Mouse (Mus musculus): Measurements from ENCODE around the gene Tpsb2.

The Tpsb2 gene

DNA sequence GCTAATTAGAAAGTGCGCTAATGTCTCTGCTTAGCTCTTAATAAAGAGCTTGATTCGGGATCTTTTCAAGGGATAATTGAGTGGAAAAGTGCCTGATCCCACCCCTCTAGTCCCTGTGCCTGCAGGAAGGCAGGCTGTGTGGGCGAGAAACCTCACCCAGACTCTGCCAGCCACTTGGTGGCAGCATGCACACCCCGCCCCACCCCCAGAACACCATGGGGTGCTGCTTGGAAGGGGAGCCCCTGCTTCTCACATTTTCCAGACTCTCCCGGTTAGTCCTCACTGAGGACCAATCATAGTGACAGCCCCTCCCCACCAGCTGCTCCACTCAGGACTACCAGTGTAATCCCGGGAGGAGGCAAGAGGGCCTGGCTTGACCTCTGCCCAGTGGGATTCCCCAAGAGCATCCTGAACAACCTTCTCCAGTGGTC, 39.9 kb downstream of the Tpsb2 start:
- no peak for DNase-seq (ENCODE audit: low spot score)

DNA sequence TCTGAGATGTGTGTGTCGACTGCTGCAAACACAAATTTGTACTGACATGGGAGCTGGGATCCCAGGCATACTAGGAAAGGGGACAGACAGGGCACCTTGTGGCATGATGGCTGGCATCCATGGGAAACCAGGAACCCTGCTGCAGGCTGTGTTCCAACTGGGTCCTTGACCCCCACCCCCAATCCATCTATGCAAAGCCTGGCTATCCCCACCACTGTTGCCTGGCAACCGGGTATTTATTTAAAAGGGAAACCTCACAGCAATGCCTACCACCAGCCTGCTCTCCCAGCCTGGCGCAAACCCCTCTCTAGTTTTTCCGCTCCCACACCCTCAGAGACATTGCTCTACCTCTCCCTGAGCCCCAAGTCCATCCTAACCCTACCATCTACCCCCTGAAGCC, 41.2 kb downstream of the Tpsb2 start:
- DNase-seq (ENCODE audit: low spot score) = no peak

DNA sequence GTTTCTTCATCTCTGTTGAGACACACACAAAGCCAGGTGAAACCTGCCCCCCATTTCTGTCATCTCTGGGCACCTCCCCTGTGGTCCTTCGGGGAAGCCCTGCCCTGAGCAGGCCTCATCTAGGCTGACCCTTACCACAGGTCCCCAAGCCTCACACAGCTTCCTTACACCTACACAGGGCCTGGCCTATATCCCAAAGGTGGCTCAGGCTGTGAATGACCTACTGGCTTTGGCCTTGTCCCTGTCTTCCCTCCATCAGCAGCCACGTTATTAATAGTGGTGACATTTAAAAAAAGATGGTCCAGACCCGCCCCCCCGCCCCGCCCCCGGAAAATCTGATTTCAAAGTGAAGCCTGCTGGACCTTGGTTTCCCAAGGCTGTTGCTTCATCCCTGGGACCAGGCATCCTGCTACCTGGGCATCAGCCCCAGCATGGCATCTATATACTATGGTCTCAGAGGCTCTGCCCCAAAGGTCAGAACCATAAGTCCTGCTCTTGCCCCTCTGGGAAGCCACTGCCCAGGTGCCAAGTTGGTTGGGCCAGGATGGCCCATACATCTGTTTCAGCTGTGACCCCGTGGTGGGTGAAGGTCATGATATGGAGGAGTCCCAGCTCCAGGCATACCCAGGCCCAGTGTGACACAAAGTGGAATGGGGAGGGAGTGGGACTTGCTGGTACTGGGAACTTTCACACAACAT, 42.3 kb downstream of the Tpsb2 start:
- no peak for DNase-seq (ENCODE audit: low spot score)

DNA sequence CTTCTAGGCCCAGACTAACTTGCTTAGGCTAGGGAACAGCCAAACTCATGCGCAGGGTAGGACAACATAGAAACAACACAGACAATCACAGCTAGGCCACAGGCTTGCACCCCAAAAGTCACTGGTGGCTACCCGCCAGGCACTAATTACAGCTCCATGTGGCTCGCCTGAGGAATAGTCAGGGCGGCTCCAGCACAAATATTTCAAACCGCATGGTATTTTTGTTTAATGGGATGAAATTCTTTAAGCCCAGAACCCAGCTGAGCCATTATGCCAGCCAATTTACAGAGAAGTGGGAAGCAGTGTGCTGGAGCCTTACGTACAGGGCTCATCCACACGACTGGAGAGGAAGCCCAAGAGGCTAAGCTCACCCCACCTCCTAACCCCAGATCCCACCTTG, 43.5 kb downstream of the Tpsb2 start:
- no peak for DNase-seq (ENCODE audit: low spot score)

DNA sequence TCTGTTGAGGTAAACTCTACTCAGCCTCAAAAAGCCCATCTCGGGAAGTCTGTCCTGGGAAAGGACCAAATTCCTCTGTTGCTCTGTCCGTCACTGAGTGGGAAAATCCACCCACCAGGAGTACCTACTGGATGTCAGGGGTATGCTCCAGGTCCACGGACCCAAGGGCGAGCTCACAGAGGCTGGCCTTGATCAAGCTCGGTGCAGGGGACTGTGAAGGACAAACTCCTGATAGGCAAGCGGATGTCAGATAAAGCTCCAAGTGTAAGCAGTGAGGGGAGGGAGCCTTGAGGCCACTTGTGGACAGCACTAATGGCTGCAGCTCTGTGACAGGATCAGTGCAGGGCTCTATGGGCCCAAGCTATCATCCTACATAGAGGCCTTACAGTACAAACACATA, 44.1 kb downstream of the Tpsb2 start:
- DNase-seq (ENCODE audit: low spot score) = no peak

DNA sequence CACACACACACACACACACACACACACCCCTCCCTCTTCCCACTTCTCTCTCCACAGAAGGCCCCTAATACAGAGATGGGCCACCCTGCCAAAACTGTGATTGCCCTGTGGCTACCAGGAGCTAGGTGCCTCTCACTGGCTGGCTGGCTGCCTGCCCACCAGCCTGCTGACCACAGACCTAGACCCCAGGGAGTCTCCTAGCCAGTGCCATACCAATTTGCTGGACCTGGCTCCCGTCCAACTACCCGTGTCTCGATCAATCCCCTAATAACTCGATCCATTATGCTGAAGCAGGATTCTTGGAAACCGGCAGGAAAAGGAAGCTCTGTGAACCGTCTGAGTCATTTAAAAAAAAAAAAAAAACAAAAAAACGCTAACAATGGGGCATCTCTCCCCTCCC, 44.7 kb downstream of the Tpsb2 start:
- DNase-seq (ENCODE audit: low spot score) = no peak

DNA sequence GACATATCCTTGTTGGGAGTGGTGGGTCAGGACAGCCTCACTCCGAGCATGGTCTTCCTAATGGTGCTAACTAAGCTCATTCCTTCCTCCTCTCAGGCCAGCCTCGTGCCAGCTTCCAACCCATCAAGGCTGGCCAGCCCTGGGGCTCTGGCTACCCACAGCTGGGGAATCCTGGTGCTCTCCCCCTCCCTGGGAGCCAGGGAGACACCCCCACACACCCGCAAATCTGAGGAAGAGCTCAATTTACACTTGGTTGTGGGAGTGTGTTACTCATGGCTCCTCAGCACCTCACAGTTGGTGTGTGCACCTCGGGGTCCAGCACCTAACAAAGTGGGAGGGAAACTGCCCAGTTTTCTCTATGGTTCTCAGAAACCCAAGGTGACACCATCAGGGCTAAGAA, 45.1 kb downstream of the Tpsb2 start:
- no peak for DNase-seq (ENCODE audit: low spot score)

DNA sequence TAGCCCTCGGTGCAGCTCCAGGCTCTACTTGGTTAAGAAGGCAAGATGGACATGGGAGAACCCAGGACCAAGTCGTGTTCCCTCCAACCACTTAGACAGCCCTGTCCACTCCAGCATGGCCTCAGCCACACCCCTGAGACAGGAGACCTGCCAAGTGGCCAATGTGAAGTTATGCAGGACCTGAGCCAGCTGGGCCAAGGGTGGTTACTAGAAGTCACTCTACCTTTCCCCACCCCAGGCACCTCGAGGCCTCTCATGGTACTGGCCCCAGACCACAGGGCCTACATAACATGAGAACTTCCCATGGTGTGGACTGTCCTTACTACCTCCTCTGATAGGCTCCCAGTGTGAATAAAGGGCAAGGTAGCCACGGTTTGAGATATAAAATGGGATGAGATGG, 48.1 kb downstream of the Tpsb2 start:
- no peak for DNase-seq (ENCODE audit: low spot score)

DNA sequence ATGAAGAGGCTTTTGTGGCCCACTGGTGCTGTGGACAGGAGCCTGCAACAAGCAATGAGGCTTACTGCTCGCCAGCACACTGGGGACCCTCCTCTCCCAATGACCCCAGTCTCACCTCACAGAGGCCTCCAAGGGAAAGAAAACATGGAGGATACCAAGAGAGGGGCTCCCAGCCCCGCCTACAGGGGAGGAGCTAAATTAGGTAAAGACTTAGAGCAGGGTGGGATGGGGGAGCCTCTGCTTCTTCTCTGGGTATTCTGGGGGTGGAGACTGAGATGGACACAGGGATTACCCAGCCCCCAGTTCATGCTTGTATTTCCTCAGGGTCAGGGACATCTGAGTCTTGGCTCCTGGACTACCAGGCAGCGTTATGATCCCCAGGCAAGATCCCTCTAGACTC, 48.8 kb downstream of the Tpsb2 start:
- no peak for DNase-seq (ENCODE audit: low spot score)

DNA sequence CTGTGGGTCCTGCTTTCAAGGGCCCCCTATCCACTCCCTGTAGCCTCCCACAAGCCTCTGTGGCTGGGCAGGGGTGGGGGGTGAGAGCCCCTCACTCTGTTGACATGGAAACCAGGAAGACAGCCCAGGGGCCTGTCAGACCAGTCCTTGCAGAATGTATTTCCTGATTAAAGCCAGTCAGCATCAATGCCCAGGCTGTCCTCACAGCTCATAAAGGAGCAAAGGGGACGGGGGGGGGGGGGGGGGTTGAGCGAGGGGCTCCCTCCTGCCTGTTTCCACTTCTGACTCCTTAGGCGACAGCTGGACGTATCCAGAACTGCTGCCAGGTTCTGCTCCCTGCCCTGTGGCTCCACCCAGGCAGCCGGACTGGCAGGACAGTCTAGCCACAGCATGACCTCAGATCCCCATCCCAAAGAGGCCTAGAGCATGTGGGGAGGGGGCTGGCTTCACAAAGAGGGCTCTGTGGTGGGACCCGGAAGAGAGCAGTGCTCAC, 49.4 kb downstream of the Tpsb2 start:
- no peak for DNase-seq (ENCODE audit: low spot score)

DNA sequence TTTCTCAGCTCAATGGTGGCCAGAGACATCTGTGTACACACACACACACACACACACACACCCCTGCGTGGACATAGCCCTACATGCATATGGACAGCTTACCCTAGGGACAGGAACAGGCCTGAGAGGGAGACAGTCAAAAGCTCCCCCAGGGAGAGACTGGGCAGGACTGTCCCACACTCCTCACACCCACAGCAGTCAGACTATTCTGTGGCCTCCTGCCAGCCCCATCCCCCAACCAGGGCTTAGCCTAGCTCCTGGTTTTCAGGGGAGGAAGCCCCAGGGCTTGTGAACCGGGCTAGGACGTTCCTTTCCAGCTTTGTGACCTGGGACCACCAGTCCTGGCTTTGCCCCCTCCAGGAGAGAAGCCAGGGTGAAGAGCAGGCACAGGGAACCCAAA, 50.1 kb downstream of the Tpsb2 start:
- DNase-seq (ENCODE audit: low spot score) = no peak

DNA sequence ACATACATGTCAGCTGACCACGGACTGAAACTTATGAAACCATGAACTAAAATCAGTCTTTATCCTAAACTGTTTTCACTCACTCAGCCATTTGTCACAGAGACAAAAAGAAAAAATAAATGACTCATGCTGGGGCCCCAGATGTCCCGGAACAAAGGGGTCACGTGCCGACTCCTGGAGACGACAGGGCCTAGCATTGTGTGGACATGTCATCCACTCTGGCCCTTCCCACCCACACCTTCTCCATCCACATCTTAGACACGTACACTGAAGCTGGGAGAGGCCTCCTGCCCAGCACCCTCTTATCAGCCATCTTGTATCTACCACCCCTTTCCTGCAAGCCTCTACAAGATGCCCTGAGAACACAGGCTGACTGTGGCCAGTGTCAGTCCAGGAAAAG, 51.9 kb downstream of the Tpsb2 start:
- DNase-seq (ENCODE audit: low spot score) = no peak

Measured in testis, postnatal 14 days (tissue).